Mouse (Mus musculus): ENCODE measurements around the gene Elac2.

GRCm38 (mm10) chr11:64931060-64931770, 47.6 kb upstream of the Elac2 start:
- TF ChIP-seq CTCF (IDR thresholded peaks at IDR 0.05; ENCODE audit: insufficient read depth, low read depth, low read length) (no peak), POLR2A (IDR thresholded peaks at IDR 0.05; ENCODE audit: insufficient read depth, low read depth, low read length) (no peak)
